Mouse (Mus musculus): ENCODE measurements around the gene Zfp82.
A peak's percentile ranks its signal among the peaks of the same experiment; 100 is the strongest.

GRCm38 (mm10) chr7:30050882-30051548 is 21.7 kb downstream of the Zfp82 start, which contains the start of gene Zfp14:
- TF ChIP-seq CTCF (IDR thresholded peaks at IDR 0.05) (0 out of 2 replicates have a peak, but pooled peaks have one; percentile 1), EP300 (IDR thresholded peaks at IDR 0.05) (no peak)
